ENCODE assay signal across 15 mouse cellular contexts in genomic region chr12:35220429-35220828, GRCm38 (mm10).
DNase-seq lines count a peak whose midpoint lies in the region; ATAC-seq and TF ChIP-seq lines count a peak whose summit lies in the region.
"Had no signal": no experiment of that assay in that cellular context is flagged by ENCODE, and none has a peak within 500 bp of the region (broad histone marks: within the 10 kb centered on the region; RNA-seq: fewer than 3 reads in every experiment).

No protein-coding gene starts in this region.

- no peak for TF ChIP-seq POLR2A in lung, adult 2 months (IDR thresholded peaks at IDR 0.05; ENCODE audit: borderline replicate concordance, extremely low read depth, low read depth, low read length)
- TF ChIP-seq POLR2A in brain, embryonic 14.5 days (IDR thresholded peaks at IDR 0.05; ENCODE audit: borderline replicate concordance, extremely low read depth, insufficient read depth, insufficient read length, poor library complexity, severe bottlenecking) = no peak

- H3K27ac ChIP-seq in intestine, postnatal 0 days (ENCODE audit: low read depth, low read length) = no peak overlapping the region
- no peak overlapping the region for H3K27ac ChIP-seq in intestine, embryonic 16.5 days (ENCODE audit: low read length)
- H3K27ac ChIP-seq: heart, embryonic 10.5 days; liver, embryonic 14.5 days had no signal

- no peak for ATAC-seq in intestine, postnatal 0 days
- no peak for ATAC-seq in intestine, embryonic 16.5 days
- ATAC-seq: inflammation-experienced regulatory T-cells, adult 6 months had no signal

- H3K4me3 ChIP-seq in intestine, postnatal 0 days (ENCODE audit: low read depth, low read length) = no peak overlapping the region
- H3K4me3 ChIP-seq in intestine, embryonic 16.5 days (ENCODE audit: low read length) = no peak overlapping the region
- H3K4me3 ChIP-seq in lung, adult 2 months (replicated peaks; ENCODE audit: extremely low read depth, low read depth, low read length) = no peak overlapping the region
- H3K4me3 ChIP-seq: heart, embryonic 10.5 days had no signal

- TF ChIP-seq CTCF in intestine, postnatal 0 days (IDR thresholded peaks at IDR 0.05; ENCODE audit: low read depth) = peak; percentile 44
- TF ChIP-seq CTCF in lung, adult 2 months (IDR thresholded peaks at IDR 0.05; ENCODE audit: insufficient read depth, low read length) = peak; percentile 15; the same call in 1 of the 2 replicates
- peak; percentile 6; the same call in 1 of the 2 replicates for TF ChIP-seq CTCF in brain, embryonic 14.5 days (IDR thresholded peaks at IDR 0.05; ENCODE audit: borderline replicate concordance, extremely low read depth, insufficient read depth, insufficient read length)

- DNase-seq in lung, adult 2 months = no peak
- no peak for DNase-seq in lung, postnatal 4 days
- DNase-seq in brain, embryonic 14.5 days (ENCODE audit: low read depth) = peak; percentile 33
- peak; percentile 46 for DNase-seq in lung, postnatal 36 days
- DNase-seq in testis, postnatal 14 days (ENCODE audit: low spot score) = no peak
- no peak for DNase-seq in spleen, postnatal 4 days (ENCODE audit: low spot score in 2 of 2)
- DNase-seq: cerebellum, adult 9-11 months; heart, postnatal 4 days; right cerebral cortex, postnatal 14 days; thymus, postnatal 25 days had no signal

- no peak overlapping the region for H3K9ac ChIP-seq in intestine, postnatal 0 days (ENCODE audit: low read depth, low read length)
- no peak overlapping the region for H3K9ac ChIP-seq in intestine, embryonic 16.5 days (ENCODE audit: low read depth, low read length)
- H3K9ac ChIP-seq: liver, embryonic 14.5 days had no signal

- no peak overlapping the region for H3K4me2 ChIP-seq in intestine, postnatal 0 days (replicated peaks; ENCODE audit: low read depth)
- H3K4me2 ChIP-seq in intestine, embryonic 16.5 days (ENCODE audit: low read depth, low read length) = no peak overlapping the region

- H3K9me3 ChIP-seq in intestine, postnatal 0 days (ENCODE audit: control insufficient read depth) = no peaks in the 10 kb centered on the region
- no peaks in the 10 kb centered on the region for H3K9me3 ChIP-seq in intestine, embryonic 16.5 days (ENCODE audit: control insufficient read depth, low read length)
- H3K9me3 ChIP-seq: heart, embryonic 10.5 days had no signal

- H3K4me1 ChIP-seq in intestine, postnatal 0 days (replicated peaks; ENCODE audit: control insufficient read depth, insufficient read depth, low read length) = no peaks in the 10 kb centered on the region
- H3K4me1 ChIP-seq in intestine, embryonic 16.5 days (ENCODE audit: control insufficient read depth, insufficient read depth, low read length) = no peaks in the 10 kb centered on the region
- H3K4me1 ChIP-seq in lung, adult 2 months (ENCODE audit: control insufficient read depth, insufficient read depth, low read length) = no peaks in the 10 kb centered on the region; the same call in none of the 2 replicates
- H3K4me1 ChIP-seq: heart, embryonic 10.5 days had no signal

- no peaks in the 10 kb centered on the region for H3K36me3 ChIP-seq in intestine, postnatal 0 days (ENCODE audit: control insufficient read depth, insufficient read depth)
- no peaks in the 10 kb centered on the region for H3K36me3 ChIP-seq in intestine, embryonic 16.5 days (ENCODE audit: control insufficient read depth, insufficient read depth, low read length)
- H3K36me3 ChIP-seq: heart, embryonic 10.5 days had no signal

- H3K27me3 ChIP-seq in intestine, postnatal 0 days (replicated peaks; ENCODE audit: control insufficient read depth, insufficient read depth, low read length) = no peaks in the 10 kb centered on the region
- H3K27me3 ChIP-seq in intestine, embryonic 16.5 days (replicated peaks; ENCODE audit: control insufficient read depth, insufficient read depth, low read length) = no peaks in the 10 kb centered on the region

Comparison
In these comparisons a context has a peak if more than half of its experiments do, and no peak if none do; other contexts are left out.
1. DNase-seq: peak in brain, embryonic 14.5 days (single experiment) and lung, postnatal 36 days (single experiment); none in lung, adult 2 months (single experiment), lung, postnatal 4 days (0 of 2), testis, postnatal 14 days (single experiment) and spleen, postnatal 4 days (0 of 2).
2. Peak in every context shown above with its lines, with median percentiles within 50 percentile points of each other: CTCF ChIP-seq.